Mouse (Mus musculus): Measurements from ENCODE around the gene Mettl9.

DNA sequence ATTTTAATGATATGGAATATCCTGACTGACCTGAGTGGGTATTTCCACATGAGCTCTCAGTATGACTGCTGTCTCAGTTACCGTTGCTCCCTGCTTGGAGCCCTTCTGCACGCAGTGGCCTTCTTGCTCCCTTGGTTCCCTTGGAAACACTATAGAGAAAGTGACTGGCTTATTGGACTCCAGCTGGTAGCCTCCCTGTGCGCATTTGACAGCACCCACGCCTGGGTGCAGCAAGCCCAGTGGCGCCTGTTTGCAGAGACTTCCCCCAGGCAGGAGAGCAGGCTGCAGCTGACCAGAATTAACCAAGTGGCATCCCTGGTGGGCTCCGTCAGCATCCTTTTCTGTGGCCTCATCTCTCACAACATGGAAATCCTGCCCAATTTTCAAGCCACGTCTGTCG lies 43.1 kb upstream of the Mettl9 start:
- TF ChIP-seq GATA1 (IDR thresholded peaks at IDR 0.05; ENCODE audit: low read length) (no peak), TAL1 (IDR thresholded peaks at IDR 0.05; ENCODE audit: low read length) (no peak)
